Mouse (Mus musculus) intestine, embryonic 16.5 days (tissue): ENCODE results near the gene Amd2. TPM values are rescaled to one million over a fixed set of nuclear protein-coding genes. Genes with fewer than 3 reads are reported as not detected.

Source experiments
- ATAC-seq: fragments of 200-750 bp; cut with Nextera tagmentation; 2 replicates; pipeline ENCODE4 v1.8.0; 2017; ENCODE audit warnings: moderate TSS enrichment, moderate library complexity
- H3K27ac ChIP-seq: fragments of 300-500 bp; sonication (generic); 2 replicates; pipeline ENCODE4 v1.5.1; 2014; ENCODE audit warnings: mild to moderate bottlenecking, low read length
- H3K27me3 ChIP-seq: fragments of 300-500 bp; sonication (generic); replicated peaks from 2 replicates; pipeline ENCODE4 v1.6.1; 2014; ENCODE audit warnings: low read length, control low read depth, mixed read lengths; ENCODE audit not compliant: control insufficient read depth, insufficient read depth
- H3K36me3 ChIP-seq: fragments of 300-500 bp; sonication (generic); 2 replicates; pipeline ENCODE4 v1.6.1; 2014; ENCODE audit warnings: low read length, control low read depth; ENCODE audit not compliant: control insufficient read depth, insufficient read depth
- H3K4me1 ChIP-seq: fragments of 300-500 bp; sonication (generic); 2 replicates; pipeline ENCODE4 v1.6.1; 2014; ENCODE audit warnings: low read length, control low read depth, mixed read lengths; ENCODE audit not compliant: control insufficient read depth, insufficient read depth
- H3K4me2 ChIP-seq: fragments of 300-500 bp; sonication (generic); 2 replicates; pipeline ENCODE4 v1.6.1; 2014; ENCODE audit warnings: low read depth, low read length, control low read depth
- H3K4me3 ChIP-seq: fragments of 300-500 bp; sonication (generic); 2 replicates; pipeline ENCODE4 v1.5.1; 2014; ENCODE audit warnings: mild to moderate bottlenecking, low read length
- H3K9ac ChIP-seq: fragments of 300-500 bp; sonication (generic); 2 replicates; pipeline ENCODE4 v1.6.1; 2014; ENCODE audit warnings: low read depth, low read length
- H3K9me3 ChIP-seq: fragments of 300-500 bp; sonication (generic); 2 replicates; pipeline ENCODE4 v1.6.1; 2016; ENCODE audit warnings: low read length, control low read depth; ENCODE audit not compliant: control insufficient read depth
- WGBS: fragments of 180-500 bp; shearing (Covaris S2); extraction: QIAGEN DNeasy Blood & Tissue Kit; methylation state at CpG from one replicate; pipeline ENCODE4 v1.1.7; 2014; 5-methylcytosine and 5-hydroxymethylcytosine counted together
- polyA plus RNA-seq: library from polyadenylated mRNA; unstranded; fragments of >200 nt; fragmentation: Nextera tagmentation; extraction: Ambion mirVana; gene quantifications from 2 replicates; pipeline ENCODE4 v1.2.1, GENCODE M21; 2015

Gene Amd2
- 2.1 and 2.6 TPM in 2 replicates for polyA plus RNA-seq

- WGBS: 94% methylated on average over 8 of the region's 8 CpGs
- Histone ChIP-seq H3K4me3 (no peak within 1 kb of the TSS), H3K9me3 (no peaks in the 10 kb centered on the region), H3K27me3 (no peaks in the 10 kb centered on the region), H3K27ac (no peak within 1 kb of the TSS), H3K36me3 (no peaks in the 10 kb centered on the region), H3K4me2 (no peak within 1 kb of the TSS), H3K9ac (no peak within 1 kb of the TSS), H3K4me1 (no peaks in the 10 kb centered on the region)
- ATAC-seq: no peak
These were observed at the start of gene Amd2 for GRCm38 (mm10) chr10:35711792-35712191. Gene Amd2 (minus strand): TSS chr10:35711892.

DNA sequence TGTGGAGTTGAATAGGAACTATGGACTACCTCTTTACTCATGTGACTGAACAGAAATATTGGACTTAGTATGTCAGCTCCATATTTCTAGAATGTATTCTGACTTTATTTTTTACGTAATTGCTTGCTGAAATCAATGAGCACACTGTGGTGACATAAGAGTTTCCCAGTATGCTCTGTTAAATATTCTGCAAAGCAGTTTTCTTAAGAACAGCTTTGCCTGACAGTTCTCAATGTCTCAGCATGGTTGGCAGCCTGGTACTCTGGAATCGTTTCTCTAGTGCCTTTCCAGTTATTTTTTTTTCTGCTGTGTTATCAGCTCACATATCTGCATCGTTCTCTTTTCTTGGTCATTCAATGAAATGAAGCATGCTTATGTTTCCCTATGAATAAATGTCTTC lies 49.6 kb upstream of the Amd2 start:
- Histone ChIP-seq H3K9me3 (no peaks in the 10 kb centered on the region), H3K4me2 (no peak overlapping the region), H3K9ac (no peak overlapping the region), H3K4me3 (no peak overlapping the region), H3K36me3 (no peaks in the 10 kb centered on the region), H3K27ac (no peak overlapping the region), H3K4me1 (no peaks in the 10 kb centered on the region), H3K27me3 (no peaks in the 10 kb centered on the region)
- ATAC-seq: no peak
- WGBS: 79% methylated on average over 3 of the region's 3 CpGs

DNA sequence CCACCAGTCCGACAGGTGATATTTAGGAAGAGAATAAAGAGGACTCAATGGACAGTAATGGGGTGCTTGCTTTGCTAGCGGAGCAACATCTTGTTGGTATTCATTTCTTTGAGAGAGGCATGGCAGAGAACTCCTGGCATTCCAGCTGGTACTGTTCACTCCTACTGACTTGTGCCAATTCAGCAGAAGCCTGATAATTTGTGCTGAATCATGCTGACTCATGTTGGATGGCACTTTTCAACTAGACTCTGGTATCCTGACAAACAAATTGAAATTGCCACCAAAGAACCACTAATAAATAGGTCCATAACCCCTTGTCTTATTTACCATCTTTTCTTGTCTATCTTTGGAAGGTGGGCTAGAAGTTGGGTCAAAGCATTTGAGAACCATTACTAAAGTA lies 25.9 kb upstream of the Amd2 start:
- Histone ChIP-seq H3K4me2 (no peak overlapping the region), H3K4me3 (no peak overlapping the region), H3K27me3 (no peaks in the 10 kb centered on the region), H3K36me3 (no peaks in the 10 kb centered on the region), H3K9me3 (no peaks in the 10 kb centered on the region), H3K9ac (no peak overlapping the region), H3K4me1 (no peaks in the 10 kb centered on the region), H3K27ac (no peak overlapping the region)
- 87% methylated on average over 2 of the region's 2 CpGs for WGBS
- ATAC-seq: no peak

DNA sequence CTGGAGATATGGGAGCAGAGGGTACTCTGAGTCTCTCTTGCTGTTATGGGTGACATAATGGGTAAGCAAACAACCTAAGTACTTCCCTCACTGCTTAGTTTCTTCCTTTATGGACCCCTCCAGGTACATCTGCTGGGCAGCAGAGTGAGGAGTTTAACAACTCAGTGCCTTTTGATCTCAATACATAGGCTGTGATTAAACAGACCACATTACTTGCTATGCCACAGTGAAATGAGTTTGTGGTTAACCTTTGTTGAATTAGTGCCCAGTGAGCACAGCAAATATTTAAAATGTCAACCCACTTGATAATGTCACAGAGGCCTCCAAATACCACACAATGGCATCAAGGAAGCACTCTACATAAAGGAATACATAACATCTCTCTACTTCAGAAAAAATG lies 2.6 kb upstream of the Amd2 start:
- Histone ChIP-seq H3K27ac (no peak overlapping the region), H3K4me3 (no peak overlapping the region), H3K9me3 (no peaks in the 10 kb centered on the region), H3K36me3 (no peaks in the 10 kb centered on the region), H3K4me1 (no peaks in the 10 kb centered on the region), H3K27me3 (no peaks in the 10 kb centered on the region), H3K4me2 (no peak overlapping the region), H3K9ac (no peak overlapping the region)
- ATAC-seq: no peak
